Mouse (Mus musculus) heart, embryonic 12.5 days (tissue): Measurements from ENCODE around the gene Rheb. TPM values are rescaled to one million over a fixed set of nuclear protein-coding genes. Genes with fewer than 3 reads are reported as not detected.
A peak's percentile ranks its signal among the peaks of the same experiment; 100 is the strongest.
"Not testable (repeated sequence)": the region's sequence is repeated elsewhere in the genome, so short reads cannot be mapped to it uniquely, and the experiment has no call there.

Source experiments
- ATAC-seq: fragments of 200-750 bp; cut with Nextera tagmentation; 2 replicates; pipeline ENCODE4 v1.8.0; 2017; ENCODE audit warnings: moderate TSS enrichment, moderate library complexity; ENCODE audit not compliant: insufficient number of reproducible peaks, low FRiP score
- H3K27ac ChIP-seq: fragments of 300-500 bp; sonication (generic); 2 replicates; pipeline ENCODE4 v1.5.1; 2016; ENCODE audit warnings: mild to moderate bottlenecking, moderate library complexity; ENCODE audit not compliant: poor library complexity, severe bottlenecking
- H3K27me3 ChIP-seq: fragments of 300-500 bp; sonication (generic); replicated peaks from 2 replicates; pipeline ENCODE4 v1.6.1; 2016; ENCODE audit warnings: mild to moderate bottlenecking, moderate library complexity
- H3K36me3 ChIP-seq: fragments of 300-500 bp; sonication (generic); 2 replicates; pipeline ENCODE4 v1.6.1; 2016; ENCODE audit warnings: mild to moderate bottlenecking, moderate library complexity
- H3K4me1 ChIP-seq: fragments of 300-500 bp; sonication (generic); replicated peaks from 2 replicates; pipeline ENCODE4 v1.6.1; 2016; ENCODE audit warnings: mild to moderate bottlenecking
- H3K4me2 ChIP-seq: fragments of 300-500 bp; sonication (generic); 2 replicates; pipeline ENCODE4 v1.6.1; 2016; ENCODE audit warnings: mild to moderate bottlenecking, moderate library complexity
- H3K4me3 ChIP-seq: fragments of 300-500 bp; sonication (generic); 2 replicates; pipeline ENCODE4 v1.5.1; 2016; ENCODE audit warnings: mild to moderate bottlenecking
- H3K9ac ChIP-seq: fragments of 300-500 bp; sonication (generic); 2 replicates; pipeline ENCODE4 v1.6.1; 2016; ENCODE audit warnings: mild to moderate bottlenecking, moderate library complexity
- H3K9me3 ChIP-seq: fragments of 300-500 bp; sonication (generic); replicated peaks from 2 replicates; pipeline ENCODE4 v1.6.1; 2016; ENCODE audit warnings: mild to moderate bottlenecking, moderate library complexity
- WGBS: fragments of 180-500 bp; shearing (Covaris S2); methylation state at CpG from one replicate; pipeline ENCODE4 v1.1.7; 2016; 5-methylcytosine and 5-hydroxymethylcytosine counted together
- polyA plus RNA-seq: library from polyadenylated mRNA; unstranded; fragments of >200 nt; fragmentation: Nextera tagmentation; extraction: Ambion mirVana; gene quantifications from 2 replicates; pipeline ENCODE4 v1.2.1, GENCODE M21; 2016

Rheb gene
- polyA plus RNA-seq, 1 experiment from 2014 or later: 260 TPM

GRCm38 (mm10) chr5:24869796-24870289, 27.4 kb upstream of the Rheb start:
- Histone ChIP-seq H3K9ac (no peak overlapping the region), H3K27ac (no peak overlapping the region), H3K4me1 (no peaks in the 10 kb centered on the region; the same call in 1 of the 2 replicates), H3K9me3 (peaks cover 6% of the 10 kb centered on the region; the same call in 1 of the 2 replicates), H3K27me3 (no peaks in the 10 kb centered on the region), H3K4me2 (no peak overlapping the region), H3K36me3 (peaks cover 64% of the 10 kb centered on the region), H3K4me3 (no peak overlapping the region)
- peak; percentile 80 for ATAC-seq
- 52% methylated on average over 11 of the region's 11 CpGs for WGBS

DNA sequence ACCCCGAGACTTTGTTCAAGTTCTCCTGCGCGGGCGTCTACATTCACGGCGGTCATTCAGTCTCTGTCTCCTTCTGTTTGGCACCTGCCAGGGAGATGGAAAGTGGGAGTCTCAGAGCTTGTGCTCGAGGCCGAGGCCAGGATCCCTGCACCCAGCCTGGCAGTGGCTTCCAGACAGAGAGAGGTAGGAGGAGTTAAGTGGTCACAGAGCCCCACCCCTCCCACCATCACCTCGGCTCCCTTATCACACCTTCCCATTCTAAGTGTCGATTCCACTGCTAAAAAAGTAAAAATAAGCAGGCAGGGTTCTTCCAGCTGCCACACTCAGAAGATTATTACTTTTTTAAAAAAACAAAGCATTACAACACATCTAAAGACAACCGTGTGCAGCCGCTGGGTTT, 21.4 kb upstream of the Rheb start:
- no peak overlapping the region for H3K9ac ChIP-seq
- no peak overlapping the region for H3K4me2 ChIP-seq
- H3K9me3 ChIP-seq: peaks cover 7% of the 10 kb centered on the region
- peaks cover 36% of the 10 kb centered on the region for H3K4me1 ChIP-seq
- no peak overlapping the region for H3K4me3 ChIP-seq
- ATAC-seq: no peak
- H3K36me3 ChIP-seq: peaks cover 62% of the 10 kb centered on the region
- WGBS: 63% methylated on average over 12 of the region's 12 CpGs
- no peak overlapping the region for H3K27ac ChIP-seq
- H3K27me3 ChIP-seq: no peaks in the 10 kb centered on the region

DNA sequence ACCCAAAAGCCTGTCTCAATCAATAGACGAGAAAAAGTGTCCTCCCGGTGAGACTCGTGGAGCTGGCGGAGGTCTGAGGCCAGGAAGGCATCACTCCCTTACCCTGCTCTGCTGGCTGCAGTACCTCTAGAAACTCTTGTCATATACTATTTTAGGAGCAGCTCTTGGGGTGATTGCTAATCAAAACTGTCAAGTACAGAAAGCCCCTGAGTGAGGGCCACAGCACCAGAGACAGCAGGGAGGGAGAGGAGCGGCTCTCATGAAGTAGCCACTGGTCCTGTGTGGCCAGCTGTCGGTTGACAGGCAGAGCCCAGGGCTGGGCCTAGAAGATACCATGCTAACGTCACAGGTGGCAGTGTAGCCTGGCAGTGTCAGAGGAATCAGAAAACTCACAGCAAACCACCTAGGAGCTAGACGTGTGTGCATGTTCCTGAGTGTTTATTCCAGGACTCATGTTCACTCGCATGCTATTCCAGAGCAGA, 19.1 kb upstream of the Rheb start:
- no peak overlapping the region for H3K4me3 ChIP-seq
- WGBS: 54% methylated on average over 9 of the region's 9 CpGs
- no peak overlapping the region for H3K9ac ChIP-seq
- H3K36me3 ChIP-seq: peaks cover 40% of the 10 kb centered on the region
- H3K9me3 ChIP-seq: peaks cover 10% of the 10 kb centered on the region
- H3K27me3 ChIP-seq: no peaks in the 10 kb centered on the region
- H3K4me1 ChIP-seq: peaks cover 41% of the 10 kb centered on the region
- ATAC-seq: peak; percentile 47
- H3K4me2 ChIP-seq: peak overlapping the region; percentile 2; the same call in 1 of the 2 replicates
- H3K27ac ChIP-seq: peak overlapping the region; percentile 78

- no peaks in the 10 kb centered on the region for H3K27me3 ChIP-seq
- ATAC-seq: no peak
- no peak overlapping the region; the same call in 1 of the 2 replicates for H3K4me2 ChIP-seq
- H3K36me3 ChIP-seq: peaks cover 34% of the 10 kb centered on the region
- H3K4me3 ChIP-seq: no peak overlapping the region
- H3K9ac ChIP-seq: no peak overlapping the region
- H3K9me3 ChIP-seq: peaks cover 5% of the 10 kb centered on the region
- H3K27ac ChIP-seq: peak overlapping the region; percentile 78
- WGBS: 58% methylated on average over 13 of the region's 13 CpGs
- peaks cover 41% of the 10 kb centered on the region for H3K4me1 ChIP-seq
Observed at GRCm38 (mm10) chr5:24860635-24861448, 18.4 kb upstream of the Rheb start.

DNA sequence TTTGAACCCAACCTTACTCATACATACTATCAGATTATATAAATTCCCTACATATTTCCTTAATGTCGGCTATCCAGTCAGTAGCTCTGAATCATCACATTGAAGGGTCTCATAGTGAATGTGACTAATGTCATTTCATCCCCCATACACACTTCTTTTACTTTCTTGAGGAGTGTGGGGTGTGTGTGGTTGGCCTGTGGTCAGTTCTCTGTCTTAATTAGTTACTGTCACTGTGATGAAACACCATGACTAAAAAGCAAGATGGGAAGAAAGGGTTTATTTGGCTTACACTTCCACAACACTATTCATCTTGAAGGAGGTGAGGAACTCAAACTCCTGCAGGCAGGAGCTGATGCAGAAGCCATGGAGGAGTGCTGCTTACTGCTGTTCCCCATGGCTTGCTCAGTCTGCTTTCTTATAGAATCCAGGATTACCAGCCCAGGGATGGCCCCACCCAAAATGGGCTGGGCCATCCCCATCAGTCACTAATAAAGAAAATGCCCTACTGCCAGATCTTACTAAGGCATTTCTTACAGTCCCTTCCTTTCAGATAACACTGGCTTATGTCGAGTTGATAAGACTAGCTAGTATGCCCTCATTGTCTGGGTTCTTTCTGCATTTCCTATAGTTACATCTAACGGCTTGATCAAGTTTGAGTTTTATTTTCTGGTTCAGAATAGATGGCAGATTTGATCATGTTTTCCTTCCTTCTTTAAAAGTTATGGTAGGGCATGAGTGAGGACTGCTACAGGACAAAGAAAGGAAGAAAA, 17.5 kb upstream of the Rheb start:
- H3K9ac ChIP-seq: no peak overlapping the region
- 48% methylated on average over 3 of the region's 3 CpGs for WGBS
- H3K4me2 ChIP-seq: no peak overlapping the region
- H3K4me3 ChIP-seq: no peak overlapping the region
- H3K9me3 ChIP-seq: peaks cover 5% of the 10 kb centered on the region
- ATAC-seq: no peak
- peak overlapping the region; percentile 78; the same call in 1 of the 2 replicates for H3K27ac ChIP-seq
- peaks cover 31% of the 10 kb centered on the region for H3K36me3 ChIP-seq
- H3K27me3 ChIP-seq: no peaks in the 10 kb centered on the region
- peaks cover 47% of the 10 kb centered on the region for H3K4me1 ChIP-seq

GRCm38 (mm10) chr5:24854827-24855600, 12.6 kb upstream of the Rheb start:
- WGBS: 56% methylated on average over 3 of the region's 3 CpGs
- peaks cover 5% of the 10 kb centered on the region for H3K9me3 ChIP-seq
- no peak overlapping the region for H3K9ac ChIP-seq
- no peaks in the 10 kb centered on the region for H3K27me3 ChIP-seq
- H3K36me3 ChIP-seq: no peaks in the 10 kb centered on the region
- no peak overlapping the region for H3K4me3 ChIP-seq
- H3K27ac ChIP-seq: no peak overlapping the region
- H3K4me1 ChIP-seq: peaks cover 15% of the 10 kb centered on the region
- H3K4me2 ChIP-seq: no peak overlapping the region
- ATAC-seq: peak; percentile 74

- Histone ChIP-seq H3K36me3 (no peaks in the 10 kb centered on the region), H3K9me3 (peaks cover 5% of the 10 kb centered on the region), H3K4me3 (no peak overlapping the region), H3K27me3 (no peaks in the 10 kb centered on the region), H3K4me1 (peaks cover 12% of the 10 kb centered on the region), H3K27ac (no peak overlapping the region), H3K4me2 (no peak overlapping the region), H3K9ac (no peak overlapping the region)
- 89% methylated on average over 3 of the region's 3 CpGs for WGBS
- ATAC-seq: peak; percentile 67; the same call in 1 of the 2 replicates
Observed at GRCm38 (mm10) chr5:24854256-24854655, 11.8 kb upstream of the Rheb start.

- not testable (repeated sequence) for H3K27me3 ChIP-seq, ATAC-seq, H3K36me3 ChIP-seq, H3K9me3 ChIP-seq, H3K27ac ChIP-seq, H3K9ac ChIP-seq, H3K4me3 ChIP-seq, H3K4me2 ChIP-seq, H3K4me1 ChIP-seq
- 82% methylated on average over 14 of the region's 14 CpGs for WGBS
Observed at GRCm38 (mm10) chr5:24848261-24848660, 5.8 kb upstream of the Rheb start.

- Histone ChIP-seq H3K4me3 (no peak overlapping the region), H3K36me3 (no peaks in the 10 kb centered on the region), H3K4me2 (peak overlapping the region; percentile 77; the same call in 1 of the 2 replicates), H3K9me3 (no peaks in the 10 kb centered on the region), H3K27ac (no peak overlapping the region), H3K4me1 (peaks cover 29% of the 10 kb centered on the region), H3K9ac (no peak overlapping the region), H3K27me3 (no peaks in the 10 kb centered on the region)
- ATAC-seq: no peak
- 87% methylated on average over 5 of the region's 5 CpGs for WGBS
Observed at GRCm38 (mm10) chr5:24843841-24844240, 1.4 kb upstream of the Rheb start.

DNA sequence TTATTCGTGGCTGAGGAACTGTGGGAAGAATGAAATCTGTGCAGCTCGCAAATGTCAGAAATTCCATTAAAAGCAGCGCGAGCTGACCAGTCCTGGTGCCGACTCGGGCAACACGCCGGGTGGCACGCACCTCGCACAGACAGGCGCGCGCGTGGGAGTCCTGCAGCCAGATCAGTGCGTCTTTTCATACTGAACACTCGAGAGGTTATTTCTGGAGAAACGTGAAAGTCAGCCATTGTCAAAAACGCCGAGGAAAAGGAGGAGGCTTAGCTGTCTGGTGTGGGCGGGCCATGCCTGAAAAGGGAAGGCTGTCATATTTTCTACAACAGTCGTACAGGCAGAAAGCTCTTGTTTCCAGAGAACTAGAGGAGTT, 665 bp upstream of the Rheb start:
- no peaks in the 10 kb centered on the region for H3K9me3 ChIP-seq
- H3K36me3 ChIP-seq: no peaks in the 10 kb centered on the region
- peak overlapping the region; percentile 97 for H3K4me3 ChIP-seq
- peak overlapping the region; percentile 92 for H3K27ac ChIP-seq
- peak overlapping the region; percentile 57 for H3K9ac ChIP-seq
- H3K4me2 ChIP-seq: peak overlapping the region; percentile 77
- peak; percentile 13 for ATAC-seq
- WGBS: 3% methylated on average over 21 of the region's 21 CpGs
- H3K27me3 ChIP-seq: no peaks in the 10 kb centered on the region
- peaks cover 36% of the 10 kb centered on the region for H3K4me1 ChIP-seq
